Mouse (Mus musculus): ENCODE measurements around the gene Zcchc7.
A peak's percentile ranks its signal among the peaks of the same experiment; 100 is the strongest.

The Zcchc7 gene

DNA sequence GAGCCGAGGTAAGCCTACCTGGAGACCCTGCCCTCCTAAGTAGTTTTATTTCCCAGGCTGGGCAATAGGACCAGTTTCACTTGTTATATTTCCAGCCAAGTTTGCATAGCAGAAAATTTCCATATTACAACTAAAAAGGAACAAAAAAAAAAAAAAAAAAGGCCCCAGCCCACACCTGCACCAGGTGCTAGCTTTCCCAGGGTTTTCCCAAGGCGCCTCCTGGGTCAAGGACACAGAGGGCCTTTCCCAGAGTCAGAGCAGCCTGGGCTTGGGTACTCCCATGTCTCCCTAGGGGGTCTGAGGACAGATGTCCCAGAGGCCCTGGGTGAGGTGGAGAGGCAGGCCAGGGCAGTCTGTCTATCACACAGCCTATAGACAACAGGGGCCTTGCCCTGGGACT, 209.5 kb downstream of the Zcchc7 start:
- no peak for DNase-seq (ENCODE audit: low spot score)

DNA sequence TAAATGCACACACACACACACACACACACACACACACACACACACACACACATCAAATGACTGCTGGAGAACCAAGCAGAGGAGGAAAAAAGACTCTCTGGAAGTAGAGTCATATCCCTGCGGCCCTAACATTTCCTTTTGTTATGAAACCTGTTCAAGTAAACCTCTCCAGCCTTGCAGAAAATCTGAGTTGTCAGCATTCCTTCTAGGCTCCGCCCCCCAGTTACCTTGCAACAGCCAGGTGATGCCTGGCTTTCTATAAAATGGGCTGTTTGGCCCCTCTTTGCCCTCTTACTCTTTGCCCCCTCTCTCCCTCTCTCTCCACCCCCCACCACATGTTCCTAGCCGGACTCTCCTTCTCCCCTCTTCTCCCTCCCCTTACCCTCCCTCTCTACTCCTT, 210.1 kb downstream of the Zcchc7 start:
- DNase-seq (ENCODE audit: low spot score) = no peak

- no peak for DNase-seq (ENCODE audit: low spot score)
Measured at GRCm38 (mm10) chr4:44967402-44967801, 211.7 kb downstream of the Zcchc7 start.

GRCm38 (mm10) chr4:44970056-44970455, 214.4 kb downstream of the Zcchc7 start:
- peak; percentile 28 for DNase-seq (ENCODE audit: low spot score)

- DNase-seq (ENCODE audit: low spot score) = peak; percentile 39
Measured at GRCm38 (mm10) chr4:44970612-44971110, 215.0 kb downstream of the Zcchc7 start.

DNA sequence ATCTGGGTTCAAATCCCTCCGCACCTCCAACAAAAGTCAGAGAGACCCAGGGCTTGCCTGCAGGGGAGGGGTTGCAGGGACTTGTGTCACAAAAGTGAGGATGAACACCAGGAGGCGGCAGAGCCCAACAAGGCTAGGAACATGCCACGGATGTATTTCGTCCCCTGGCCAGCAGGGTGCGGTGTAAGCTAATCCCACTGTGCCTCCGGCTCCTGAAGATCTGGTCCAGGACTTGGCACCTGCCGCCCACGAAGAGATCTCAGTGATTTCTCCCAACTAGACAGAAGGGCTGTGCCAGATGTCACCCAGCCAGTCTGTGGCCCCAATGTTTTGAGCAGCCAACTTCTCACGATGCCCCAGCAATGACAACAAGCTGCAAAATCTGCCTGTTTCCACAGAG, 217.8 kb downstream of the Zcchc7 start:
- peak; percentile 91 for DNase-seq (ENCODE audit: low spot score)

GRCm38 (mm10) chr4:44973871-44974270, 218.2 kb downstream of the Zcchc7 start:
- DNase-seq (ENCODE audit: low spot score) = no peak

DNA sequence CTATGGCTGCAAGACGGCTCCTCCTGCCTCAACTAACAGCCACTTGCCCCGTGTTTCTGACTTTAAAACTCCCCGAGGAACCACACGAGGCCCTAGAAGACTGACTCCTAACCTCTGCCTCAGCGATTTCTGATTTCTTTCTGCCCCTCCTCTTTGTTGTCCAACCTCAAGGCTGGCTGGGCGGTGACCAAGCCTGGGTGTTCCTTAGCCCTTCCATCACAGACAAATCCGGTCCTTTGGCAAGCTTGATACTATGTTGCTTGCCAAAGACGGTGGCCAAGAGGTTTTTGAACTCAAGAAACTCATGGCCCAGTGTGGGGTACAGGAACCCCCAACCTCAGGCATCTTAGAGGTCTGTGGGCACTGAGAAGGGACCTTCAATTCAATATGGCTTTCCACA, 218.7 kb downstream of the Zcchc7 start:
- no peak for DNase-seq (ENCODE audit: low spot score)

DNA sequence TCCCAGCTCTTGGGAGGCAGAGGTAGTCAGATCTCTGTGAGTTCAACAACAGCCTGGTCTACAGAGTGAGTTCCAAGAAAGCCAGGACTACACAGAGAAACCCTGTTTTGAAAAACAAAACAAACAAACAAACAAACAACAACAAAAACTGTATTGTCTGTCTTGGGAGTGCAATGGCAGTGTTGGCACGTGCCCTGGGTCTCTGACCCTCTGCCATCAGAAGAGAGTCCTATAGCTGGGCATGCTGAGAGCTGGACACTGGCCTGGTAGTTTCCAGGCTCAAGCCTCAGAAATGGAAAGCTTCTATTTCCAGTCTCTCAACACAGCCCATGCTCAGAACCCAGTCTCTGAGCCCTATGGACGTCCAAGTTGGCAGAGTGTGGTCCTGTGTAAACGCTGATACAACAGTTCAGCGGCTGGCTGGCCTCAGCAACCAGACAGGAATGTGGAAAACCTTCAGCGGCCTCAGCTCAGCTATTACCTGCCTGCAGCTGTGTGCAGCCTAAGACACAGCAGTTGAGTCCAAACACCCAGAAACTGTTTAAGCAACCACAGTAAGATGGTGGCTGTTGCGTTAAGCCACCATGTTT, 220.4 kb downstream of the Zcchc7 start:
- DNase-seq (ENCODE audit: low spot score) = no peak

- DNase-seq (ENCODE audit: low spot score) = no peak
Measured at GRCm38 (mm10) chr4:44976921-44977710, 221.4 kb downstream of the Zcchc7 start.

DNA sequence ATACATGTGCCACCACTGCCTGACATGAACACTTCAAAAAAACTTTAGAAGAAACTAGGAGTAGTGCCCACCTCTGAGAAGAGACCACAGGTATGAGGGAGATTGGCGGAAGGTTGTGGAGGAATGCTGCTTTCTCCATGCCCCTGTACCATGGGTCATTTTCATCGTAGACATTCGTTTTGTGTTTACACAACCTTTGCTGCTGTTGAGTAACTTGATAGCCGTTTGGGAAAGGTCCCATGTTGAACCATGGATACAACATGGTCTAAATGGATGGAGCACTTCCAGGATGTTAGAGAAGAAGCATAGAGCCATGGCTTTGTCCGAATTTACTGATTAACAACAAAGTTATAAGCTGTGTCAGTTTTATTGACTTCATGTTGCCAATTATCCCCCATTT, 222.5 kb downstream of the Zcchc7 start:
- no peak for DNase-seq (ENCODE audit: low spot score)

DNA sequence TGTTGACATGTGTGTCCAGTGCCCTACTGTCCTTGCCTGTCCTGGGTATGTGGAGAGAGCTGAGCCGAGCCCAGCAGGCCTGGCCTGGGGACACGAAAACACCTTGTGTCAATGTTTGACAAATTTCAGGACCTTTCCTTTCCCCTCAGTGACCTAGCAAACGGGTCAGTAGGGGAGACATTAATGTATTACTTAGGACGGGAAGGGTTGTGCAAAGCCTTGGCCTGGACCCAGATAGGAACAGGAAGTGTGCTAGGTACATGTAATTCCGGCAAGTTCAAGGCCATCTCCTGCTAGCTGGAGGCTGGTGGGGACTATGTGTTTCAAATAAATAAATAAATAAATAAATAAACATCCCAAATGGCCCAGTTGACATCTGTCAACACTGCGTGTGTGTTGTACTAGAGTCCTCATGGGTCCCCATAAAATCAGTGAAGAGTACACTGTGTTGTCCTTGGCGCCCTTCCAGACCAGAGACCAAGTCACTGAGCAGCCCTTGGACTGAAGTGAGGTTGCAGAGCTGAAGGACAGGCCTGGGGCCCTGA, 224.2 kb downstream of the Zcchc7 start:
- no peak for DNase-seq (ENCODE audit: low spot score)

DNA sequence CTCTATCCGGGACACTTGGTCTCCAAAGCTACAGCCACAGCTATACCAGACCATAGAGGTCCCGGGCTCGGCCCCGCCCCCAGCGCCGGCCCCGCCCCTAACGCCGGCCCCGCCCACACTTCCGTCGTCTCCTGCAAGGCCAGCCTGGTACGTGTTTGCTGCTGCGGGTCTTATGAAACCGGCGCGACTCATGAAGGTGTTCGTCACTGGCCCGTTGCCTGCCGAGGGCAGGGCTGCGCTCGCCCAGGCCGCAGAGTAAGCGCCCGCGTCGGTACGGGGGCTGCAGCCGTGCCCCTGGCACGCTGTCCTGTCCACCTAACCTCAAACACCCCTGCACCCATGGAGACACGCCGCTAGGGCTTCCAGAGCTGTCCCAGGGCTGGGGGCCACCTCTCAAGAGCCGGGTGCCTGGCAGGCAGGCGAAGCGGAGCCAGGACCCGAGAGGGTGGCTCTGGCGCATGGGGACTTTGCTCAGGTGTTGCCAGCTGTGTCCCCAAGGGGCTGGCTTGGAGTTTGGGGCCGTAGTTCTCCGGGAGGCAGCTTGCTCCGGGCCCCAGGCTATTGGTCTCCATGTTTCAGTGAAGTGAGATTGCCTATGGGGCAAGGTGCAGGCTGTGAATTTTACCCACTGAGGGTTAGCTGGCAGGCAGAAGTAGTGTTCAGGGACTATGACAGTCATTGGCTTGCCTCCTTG, 225.8 kb downstream of the Zcchc7 start, which contains the start of gene Grhpr:
Gene Grhpr (plus strand): TSS at position 116 of the 694 bp plus-strand sequence.
- DNase-seq (ENCODE audit: low spot score) = peak; percentile 81
